Mouse (Mus musculus): Measurements from ENCODE around the gene Gpc6. TPM values are rescaled to one million over a fixed set of nuclear protein-coding genes. Genes with fewer than 3 reads are reported as not detected.
A peak's percentile ranks its signal among the peaks of the same experiment; 100 is the strongest.

Gene Gpc6
- polyA plus RNA-seq, 1 experiment from 2014 or later = 19.3 TPM

- ATAC-seq = no peak
- no peaks in the 10 kb centered on the region for H3K4me1 ChIP-seq (ENCODE audit: control insufficient read depth, insufficient read depth, low read depth, low read length)
- H3K9me3 ChIP-seq (ENCODE audit: control insufficient read depth, low read length) = no peaks in the 10 kb centered on the region
- H3K9ac ChIP-seq (ENCODE audit: low read depth, low read length) = no peak overlapping the region
- H3K36me3 ChIP-seq (ENCODE audit: control insufficient read depth, insufficient read depth, low read length) = no peaks in the 10 kb centered on the region
- WGBS = 74% methylated on average over 3 of the region's 3 CpGs
- no peak overlapping the region for H3K4me2 ChIP-seq (ENCODE audit: low read length)
- no peak overlapping the region for H3K4me3 ChIP-seq (ENCODE audit: low read length)
- no peaks in the 10 kb centered on the region for H3K27me3 ChIP-seq (replicated peaks; ENCODE audit: control insufficient read depth, insufficient read depth, low read length)
- H3K27ac ChIP-seq (ENCODE audit: low read depth, low read length) = no peak overlapping the region
These were observed 483.4 kb downstream of the Gpc6 start for GRCm38 (mm10) chr14:117408525-117408835.

GRCm38 (mm10) chr14:117409778-117410177, 484.7 kb downstream of the Gpc6 start:
- Histone ChIP-seq H3K4me3 (ENCODE audit: low read length) (no peak overlapping the region), H3K4me1 (ENCODE audit: control insufficient read depth, insufficient read depth, low read depth, low read length) (no peaks in the 10 kb centered on the region), H3K27me3 (replicated peaks; ENCODE audit: control insufficient read depth, insufficient read depth, low read length) (no peaks in the 10 kb centered on the region), H3K9ac (ENCODE audit: low read depth, low read length) (no peak overlapping the region), H3K4me2 (ENCODE audit: low read length) (no peak overlapping the region), H3K9me3 (ENCODE audit: control insufficient read depth, low read length) (no peaks in the 10 kb centered on the region), H3K36me3 (ENCODE audit: control insufficient read depth, insufficient read depth, low read length) (no peaks in the 10 kb centered on the region), H3K27ac (ENCODE audit: low read depth, low read length) (no peak overlapping the region)
- WGBS = 84% methylated on average over 2 of the region's 2 CpGs
- no peak for ATAC-seq

- Histone ChIP-seq H3K9me3 (ENCODE audit: control insufficient read depth, low read length) (no peaks in the 10 kb centered on the region), H3K36me3 (ENCODE audit: control insufficient read depth, insufficient read depth, low read length) (no peaks in the 10 kb centered on the region), H3K4me1 (ENCODE audit: control insufficient read depth, insufficient read depth, low read depth, low read length) (no peaks in the 10 kb centered on the region), H3K27ac (ENCODE audit: low read depth, low read length) (no peak overlapping the region), H3K4me3 (ENCODE audit: low read length) (no peak overlapping the region), H3K9ac (ENCODE audit: low read depth, low read length) (no peak overlapping the region), H3K4me2 (ENCODE audit: low read length) (no peak overlapping the region), H3K27me3 (replicated peaks; ENCODE audit: control insufficient read depth, insufficient read depth, low read length) (no peaks in the 10 kb centered on the region)
- no peak for ATAC-seq
- WGBS = 100% methylated on average over 2 of the region's 2 CpGs
These were observed 485.4 kb downstream of the Gpc6 start for GRCm38 (mm10) chr14:117410511-117410910.

- H3K9ac ChIP-seq (ENCODE audit: low read depth, low read length) = no peak overlapping the region
- no peaks in the 10 kb centered on the region for H3K4me1 ChIP-seq (ENCODE audit: control insufficient read depth, insufficient read depth, low read depth, low read length)
- ATAC-seq = no peak
- H3K4me3 ChIP-seq (ENCODE audit: low read length) = no peak overlapping the region
- no peaks in the 10 kb centered on the region for H3K27me3 ChIP-seq (replicated peaks; ENCODE audit: control insufficient read depth, insufficient read depth, low read length)
- H3K27ac ChIP-seq (ENCODE audit: low read depth, low read length) = no peak overlapping the region
- no peaks in the 10 kb centered on the region for H3K36me3 ChIP-seq (ENCODE audit: control insufficient read depth, insufficient read depth, low read length)
- H3K4me2 ChIP-seq (ENCODE audit: low read length) = no peak overlapping the region
- H3K9me3 ChIP-seq (ENCODE audit: control insufficient read depth, low read length) = no peaks in the 10 kb centered on the region
These were observed 489.9 kb downstream of the Gpc6 start for GRCm38 (mm10) chr14:117415045-117415444.

GRCm38 (mm10) chr14:117419561-117420218, 494.6 kb downstream of the Gpc6 start:
- no peak for ATAC-seq
- Histone ChIP-seq H3K9ac (ENCODE audit: low read depth, low read length) (no peak overlapping the region), H3K27ac (ENCODE audit: low read depth, low read length) (no peak overlapping the region), H3K9me3 (ENCODE audit: control insufficient read depth, low read length) (no peaks in the 10 kb centered on the region), H3K36me3 (ENCODE audit: control insufficient read depth, insufficient read depth, low read length) (no peaks in the 10 kb centered on the region), H3K4me1 (ENCODE audit: control insufficient read depth, insufficient read depth, low read depth, low read length) (no peaks in the 10 kb centered on the region), H3K4me3 (ENCODE audit: low read length) (no peak overlapping the region), H3K27me3 (replicated peaks; ENCODE audit: control insufficient read depth, insufficient read depth, low read length) (no peaks in the 10 kb centered on the region), H3K4me2 (ENCODE audit: low read length) (no peak overlapping the region)
- 40% methylated on average over 6 of the region's 6 CpGs for WGBS

- WGBS = 78% methylated on average over 3 of the region's 3 CpGs
- no peaks in the 10 kb centered on the region for H3K4me1 ChIP-seq (ENCODE audit: control insufficient read depth, insufficient read depth, low read depth, low read length)
- H3K9me3 ChIP-seq (ENCODE audit: control insufficient read depth, low read length) = no peaks in the 10 kb centered on the region
- no peaks in the 10 kb centered on the region for H3K36me3 ChIP-seq (ENCODE audit: control insufficient read depth, insufficient read depth, low read length)
- no peak overlapping the region for H3K27ac ChIP-seq (ENCODE audit: low read depth, low read length)
- ATAC-seq = no peak
- no peak overlapping the region for H3K9ac ChIP-seq (ENCODE audit: low read depth, low read length)
- H3K27me3 ChIP-seq (replicated peaks; ENCODE audit: control insufficient read depth, insufficient read depth, low read length) = no peaks in the 10 kb centered on the region
- H3K4me3 ChIP-seq (ENCODE audit: low read length) = no peak overlapping the region
- no peak overlapping the region for H3K4me2 ChIP-seq (ENCODE audit: low read length)
These were observed 496.1 kb downstream of the Gpc6 start for GRCm38 (mm10) chr14:117421170-117421569.

GRCm38 (mm10) chr14:117426116-117426515, 501.0 kb downstream of the Gpc6 start:
- WGBS = 30% methylated on average over 7 of the region's 7 CpGs
- Histone ChIP-seq H3K9me3 (ENCODE audit: control insufficient read depth, low read length) (no peaks in the 10 kb centered on the region), H3K9ac (ENCODE audit: low read depth, low read length) (no peak overlapping the region), H3K4me1 (ENCODE audit: control insufficient read depth, insufficient read depth, low read depth, low read length) (no peaks in the 10 kb centered on the region), H3K27me3 (replicated peaks; ENCODE audit: control insufficient read depth, insufficient read depth, low read length) (no peaks in the 10 kb centered on the region), H3K36me3 (ENCODE audit: control insufficient read depth, insufficient read depth, low read length) (no peaks in the 10 kb centered on the region), H3K27ac (ENCODE audit: low read depth, low read length) (no peak overlapping the region), H3K4me3 (ENCODE audit: low read length) (no peak overlapping the region), H3K4me2 (ENCODE audit: low read length) (no peak overlapping the region)
- peak; percentile 67 for ATAC-seq

GRCm38 (mm10) chr14:117427776-117428175, 502.7 kb downstream of the Gpc6 start:
- no peak overlapping the region for H3K4me2 ChIP-seq (ENCODE audit: low read length)
- H3K4me3 ChIP-seq (ENCODE audit: low read length) = no peak overlapping the region
- no peaks in the 10 kb centered on the region for H3K27me3 ChIP-seq (replicated peaks; ENCODE audit: control insufficient read depth, insufficient read depth, low read length)
- ATAC-seq = no peak
- 38% methylated on average over 3 of the region's 3 CpGs for WGBS
- no peaks in the 10 kb centered on the region for H3K9me3 ChIP-seq (ENCODE audit: control insufficient read depth, low read length)
- no peaks in the 10 kb centered on the region for H3K36me3 ChIP-seq (ENCODE audit: control insufficient read depth, insufficient read depth, low read length)
- no peak overlapping the region for H3K9ac ChIP-seq (ENCODE audit: low read depth, low read length)
- H3K27ac ChIP-seq (ENCODE audit: low read depth, low read length) = no peak overlapping the region
- H3K4me1 ChIP-seq (ENCODE audit: control insufficient read depth, insufficient read depth, low read depth, low read length) = no peaks in the 10 kb centered on the region

- H3K9ac ChIP-seq (ENCODE audit: low read depth, low read length) = no peak overlapping the region
- H3K27ac ChIP-seq (ENCODE audit: low read depth, low read length) = no peak overlapping the region
- no peak for ATAC-seq
- H3K27me3 ChIP-seq (replicated peaks; ENCODE audit: control insufficient read depth, insufficient read depth, low read length) = no peaks in the 10 kb centered on the region
- H3K4me2 ChIP-seq (ENCODE audit: low read length) = no peak overlapping the region
- H3K4me1 ChIP-seq (ENCODE audit: control insufficient read depth, insufficient read depth, low read depth, low read length) = no peaks in the 10 kb centered on the region
- no peak overlapping the region for H3K4me3 ChIP-seq (ENCODE audit: low read length)
- no peaks in the 10 kb centered on the region for H3K36me3 ChIP-seq (ENCODE audit: control insufficient read depth, insufficient read depth, low read length)
- H3K9me3 ChIP-seq (ENCODE audit: control insufficient read depth, low read length) = no peaks in the 10 kb centered on the region
- WGBS = 92% methylated on average over 13 of the region's 13 CpGs
These were observed 510.6 kb downstream of the Gpc6 start for GRCm38 (mm10) chr14:117435739-117436138.
